Mouse (Mus musculus): ENCODE measurements at regions not wholly inside any gene's neighbourhood (a gene's known extent, or its start where the extent isn't known, plus 50 kb on each side); places are given as distances from the start of the nearest gene placed in this dataset.

GRCm38 (mm10) chr12:109839946-109840524 is 239.9 kb upstream of the Rtl1 start:
- no peaks in the 10 kb centered on the region for H3K9me3 ChIP-seq (replicated peaks; ENCODE audit: control insufficient read depth, low read length)
- peak overlapping the region; percentile 92 for H3K27ac ChIP-seq (ENCODE audit: low read length)
- no peak overlapping the region for H3K4me3 ChIP-seq (replicated peaks; ENCODE audit: low read length)
- no peaks in the 10 kb centered on the region for H3K27me3 ChIP-seq (ENCODE audit: control insufficient read depth, insufficient read depth, low read length)
- H3K4me2 ChIP-seq (ENCODE audit: low read depth, low read length), result no peak overlapping the region
- peak; percentile 20; the same call in 1 of the 2 replicates for ATAC-seq (ENCODE audit: insufficient read depth, low FRiP score)
- H3K36me3 ChIP-seq (ENCODE audit: control insufficient read depth, insufficient read depth, low read length), result no peaks in the 10 kb centered on the region
- H3K9ac ChIP-seq (ENCODE audit: low read length), result no peak overlapping the region; the same call in 1 of the 2 replicates
- peaks cover 12% of the 10 kb centered on the region for H3K4me1 ChIP-seq (ENCODE audit: control insufficient read depth, insufficient read depth, low read length)
- WGBS, result 23% methylated on average over 14 of the region's 14 CpGs

- no peaks in the 10 kb centered on the region for H3K27me3 ChIP-seq (ENCODE audit: control insufficient read depth, insufficient read depth, low read length)
- no peak overlapping the region for H3K4me3 ChIP-seq (replicated peaks; ENCODE audit: low read length)
- no peaks in the 10 kb centered on the region for H3K9me3 ChIP-seq (replicated peaks; ENCODE audit: control insufficient read depth, low read length)
- no peak overlapping the region for H3K4me2 ChIP-seq (ENCODE audit: low read depth, low read length)
- no peak overlapping the region for H3K9ac ChIP-seq (ENCODE audit: low read length)
- H3K27ac ChIP-seq (ENCODE audit: low read length), result peak overlapping the region; percentile 66
- H3K36me3 ChIP-seq (ENCODE audit: control insufficient read depth, insufficient read depth, low read length), result no peaks in the 10 kb centered on the region
- peaks cover 6% of the 10 kb centered on the region for H3K4me1 ChIP-seq (ENCODE audit: control insufficient read depth, insufficient read depth, low read length)
- peak; percentile 37; the same call in 1 of the 2 replicates for ATAC-seq (ENCODE audit: insufficient read depth, low FRiP score)
- WGBS, result 65% methylated on average over 8 of the region's 8 CpGs
Observed at GRCm38 (mm10) chr12:109844723-109845601, 244.8 kb upstream of the Rtl1 start.

DNA sequence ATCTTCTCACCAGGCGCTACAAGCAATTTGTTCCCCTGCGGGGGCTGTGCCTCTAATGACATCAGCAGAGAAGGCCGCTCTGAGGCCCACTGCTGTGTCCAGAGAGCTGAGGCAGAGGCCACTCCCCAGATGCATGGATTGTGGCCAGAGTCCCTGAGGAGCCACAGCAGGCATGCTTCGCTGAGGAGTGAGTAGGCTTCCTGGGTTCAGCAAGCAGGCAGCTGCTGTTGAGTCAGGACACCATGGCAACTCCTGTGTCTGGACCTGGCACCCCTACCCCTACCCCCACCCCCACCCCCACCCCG is 245.4 kb upstream of the Rtl1 start:
- ATAC-seq (ENCODE audit: insufficient read depth, low FRiP score), result peak; percentile 59; the same call in 1 of the 2 replicates
- Histone ChIP-seq H3K36me3 (ENCODE audit: control insufficient read depth, insufficient read depth, low read length) (no peaks in the 10 kb centered on the region), H3K27me3 (ENCODE audit: control insufficient read depth, insufficient read depth, low read length) (no peaks in the 10 kb centered on the region), H3K9ac (ENCODE audit: low read length) (no peak overlapping the region), H3K4me3 (replicated peaks; ENCODE audit: low read length) (no peak overlapping the region), H3K4me1 (ENCODE audit: control insufficient read depth, insufficient read depth, low read length) (0 out of 2 replicates have a peak, but pooled peaks cover 2% of the 10 kb centered on the region), H3K9me3 (replicated peaks; ENCODE audit: control insufficient read depth, low read length) (no peaks in the 10 kb centered on the region), H3K4me2 (ENCODE audit: low read depth, low read length) (no peak overlapping the region), H3K27ac (ENCODE audit: low read length) (peak overlapping the region; percentile 66; the same call in 1 of the 2 replicates)
- 49% methylated on average over 5 of the region's 5 CpGs for WGBS

DNA sequence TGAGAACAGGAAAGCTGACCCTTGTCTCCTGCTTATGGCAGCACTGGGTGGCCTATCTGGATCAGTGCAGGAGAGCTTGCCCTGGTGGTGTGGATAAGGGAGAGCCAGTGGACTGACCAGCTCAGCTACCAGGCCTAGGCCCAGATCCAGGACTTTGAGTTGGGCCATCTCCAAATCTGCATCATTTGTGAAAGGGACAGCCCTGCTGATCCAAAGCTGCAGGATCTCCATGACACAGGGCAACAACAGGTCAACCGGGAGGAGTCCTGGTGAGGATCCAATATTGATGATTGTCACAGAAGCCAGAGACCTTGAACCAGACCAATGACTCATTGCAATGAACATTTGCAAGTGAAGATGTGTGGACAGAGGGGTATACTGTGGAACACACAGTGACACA is 256.2 kb upstream of the Rtl1 start:
- WGBS, result 88% methylated on average over 1 of the region's 1 CpGs
- Histone ChIP-seq H3K4me1 (ENCODE audit: control insufficient read depth, insufficient read depth, low read length) (no peaks in the 10 kb centered on the region), H3K27me3 (ENCODE audit: control insufficient read depth, insufficient read depth, low read length) (no peaks in the 10 kb centered on the region), H3K9ac (ENCODE audit: low read length) (no peak overlapping the region), H3K4me3 (replicated peaks; ENCODE audit: low read length) (no peak overlapping the region), H3K9me3 (replicated peaks; ENCODE audit: control insufficient read depth, low read length) (no peaks in the 10 kb centered on the region), H3K27ac (ENCODE audit: low read length) (no peak overlapping the region), H3K4me2 (ENCODE audit: low read depth, low read length) (no peak overlapping the region), H3K36me3 (ENCODE audit: control insufficient read depth, insufficient read depth, low read length) (no peaks in the 10 kb centered on the region)
- ATAC-seq (ENCODE audit: insufficient read depth, low FRiP score), result no peak

DNA sequence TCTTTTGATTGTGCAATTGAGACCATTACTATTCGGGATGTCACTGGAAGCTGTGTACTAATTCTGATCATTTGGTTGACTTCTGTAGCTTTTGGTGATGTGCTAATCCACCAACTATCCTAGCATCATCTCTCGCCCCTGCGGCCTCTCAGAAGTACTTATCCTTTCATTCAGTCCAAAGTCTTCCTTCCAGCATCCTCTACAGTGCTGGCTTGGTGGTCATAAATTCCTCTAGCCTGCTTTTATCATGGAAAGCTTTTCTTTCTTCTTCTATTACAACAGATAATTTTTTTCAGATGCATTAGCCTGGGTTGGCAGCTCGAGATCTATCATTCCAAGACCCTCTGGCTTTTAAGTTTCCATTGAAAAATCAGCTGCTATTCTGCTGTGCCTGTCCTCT is 257.6 kb upstream of the Rtl1 start:
- Histone ChIP-seq H3K4me2 (ENCODE audit: low read depth, low read length) (no peak overlapping the region), H3K27me3 (ENCODE audit: control insufficient read depth, insufficient read depth, low read length) (no peaks in the 10 kb centered on the region), H3K4me1 (ENCODE audit: control insufficient read depth, insufficient read depth, low read length) (no peaks in the 10 kb centered on the region), H3K4me3 (replicated peaks; ENCODE audit: low read length) (no peak overlapping the region), H3K36me3 (ENCODE audit: control insufficient read depth, insufficient read depth, low read length) (no peaks in the 10 kb centered on the region), H3K27ac (ENCODE audit: low read length) (no peak overlapping the region), H3K9me3 (replicated peaks; ENCODE audit: control insufficient read depth, low read length) (no peaks in the 10 kb centered on the region), H3K9ac (ENCODE audit: low read length) (no peak overlapping the region)
- WGBS, result 63% methylated on average over 4 of the region's 4 CpGs
- ATAC-seq (ENCODE audit: insufficient read depth, low FRiP score), result no peak

GRCm38 (mm10) chr12:109864826-109865225 is 264.7 kb upstream of the Rtl1 start:
- Histone ChIP-seq H3K9me3 (replicated peaks; ENCODE audit: control insufficient read depth, low read length) (no peaks in the 10 kb centered on the region), H3K4me2 (ENCODE audit: low read depth, low read length) (no peak overlapping the region), H3K27me3 (ENCODE audit: control insufficient read depth, insufficient read depth, low read length) (no peaks in the 10 kb centered on the region), H3K27ac (ENCODE audit: low read length) (no peak overlapping the region), H3K4me1 (ENCODE audit: control insufficient read depth, insufficient read depth, low read length) (no peaks in the 10 kb centered on the region), H3K9ac (ENCODE audit: low read length) (no peak overlapping the region), H3K36me3 (ENCODE audit: control insufficient read depth, insufficient read depth, low read length) (no peaks in the 10 kb centered on the region), H3K4me3 (replicated peaks; ENCODE audit: low read length) (no peak overlapping the region)
- no peak for ATAC-seq (ENCODE audit: insufficient read depth, low FRiP score)
- 54% methylated on average over 4 of the region's 4 CpGs for WGBS

- H3K27ac ChIP-seq (ENCODE audit: low read length), result no peak overlapping the region
- H3K36me3 ChIP-seq (ENCODE audit: control insufficient read depth, insufficient read depth, low read length), result no peaks in the 10 kb centered on the region
- no peak overlapping the region for H3K9ac ChIP-seq (ENCODE audit: low read length)
- no peak for ATAC-seq (ENCODE audit: insufficient read depth, low FRiP score)
- no peak overlapping the region for H3K4me3 ChIP-seq (replicated peaks; ENCODE audit: low read length)
- 87% methylated on average over 14 of the region's 14 CpGs for WGBS
- no peaks in the 10 kb centered on the region for H3K4me1 ChIP-seq (ENCODE audit: control insufficient read depth, insufficient read depth, low read length)
- H3K27me3 ChIP-seq (ENCODE audit: control insufficient read depth, insufficient read depth, low read length), result no peaks in the 10 kb centered on the region
- H3K9me3 ChIP-seq (replicated peaks; ENCODE audit: control insufficient read depth, low read length), result no peaks in the 10 kb centered on the region
- no peak overlapping the region for H3K4me2 ChIP-seq (ENCODE audit: low read depth, low read length)
Observed at GRCm38 (mm10) chr12:109871021-109871420, 270.9 kb upstream of the Rtl1 start.

DNA sequence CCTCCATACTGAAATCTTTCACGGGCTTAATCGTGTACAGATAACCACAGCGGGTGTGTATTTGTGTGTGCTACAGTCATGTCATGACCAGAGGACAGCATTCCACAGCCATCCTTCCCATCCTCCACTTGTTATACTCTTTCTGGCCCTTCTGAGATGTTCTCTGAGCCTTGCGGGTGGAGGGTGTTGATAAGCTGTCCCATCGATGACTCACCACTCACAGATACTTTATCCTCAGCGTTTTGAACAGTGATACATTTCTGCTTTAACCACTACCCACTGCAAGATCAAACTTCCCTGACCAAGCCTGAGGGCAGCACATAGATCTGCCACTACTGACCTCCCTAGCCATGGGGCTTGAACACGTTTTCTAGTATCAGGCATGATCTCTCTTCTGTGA is 274.3 kb upstream of the Rtl1 start:
- no peak overlapping the region for H3K27ac ChIP-seq (ENCODE audit: low read length)
- H3K9me3 ChIP-seq (replicated peaks; ENCODE audit: control insufficient read depth, low read length), result no peaks in the 10 kb centered on the region
- H3K36me3 ChIP-seq (ENCODE audit: control insufficient read depth, insufficient read depth, low read length), result no peaks in the 10 kb centered on the region
- WGBS, result 75% methylated on average over 7 of the region's 7 CpGs
- no peak overlapping the region for H3K4me2 ChIP-seq (ENCODE audit: low read depth, low read length)
- no peak for ATAC-seq (ENCODE audit: insufficient read depth, low FRiP score)
- no peak overlapping the region for H3K9ac ChIP-seq (ENCODE audit: low read length)
- H3K4me3 ChIP-seq (replicated peaks; ENCODE audit: low read length), result no peak overlapping the region
- no peaks in the 10 kb centered on the region for H3K27me3 ChIP-seq (ENCODE audit: control insufficient read depth, insufficient read depth, low read length)
- no peaks in the 10 kb centered on the region for H3K4me1 ChIP-seq (ENCODE audit: control insufficient read depth, insufficient read depth, low read length)

- ATAC-seq (ENCODE audit: insufficient read depth, low FRiP score), result no peak
- 75% methylated on average over 3 of the region's 3 CpGs for WGBS
- no peak overlapping the region for H3K4me3 ChIP-seq (replicated peaks; ENCODE audit: low read length)
- H3K36me3 ChIP-seq (ENCODE audit: control insufficient read depth, insufficient read depth, low read length), result no peaks in the 10 kb centered on the region
- no peaks in the 10 kb centered on the region for H3K9me3 ChIP-seq (replicated peaks; ENCODE audit: control insufficient read depth, low read length)
- H3K27me3 ChIP-seq (ENCODE audit: control insufficient read depth, insufficient read depth, low read length), result no peaks in the 10 kb centered on the region
- H3K4me1 ChIP-seq (ENCODE audit: control insufficient read depth, insufficient read depth, low read length), result no peaks in the 10 kb centered on the region
- no peak overlapping the region for H3K27ac ChIP-seq (ENCODE audit: low read length)
- no peak overlapping the region for H3K9ac ChIP-seq (ENCODE audit: low read length)
- H3K4me2 ChIP-seq (ENCODE audit: low read depth, low read length), result no peak overlapping the region
Observed at GRCm38 (mm10) chr12:109881108-109881507, 281.0 kb upstream of the Rtl1 start.

Data from stomach, embryonic 16.5 days (tissue).